21 mouse cellular contexts compared by ENCODE assay signal in genomic region chr15:6786212-6786611, GRCm38 (mm10).
"Had no signal": no experiment of that assay in that cellular context is flagged by ENCODE, and none has a peak within 500 bp of the region (broad histone marks: within the 10 kb centered on the region; RNA-seq: fewer than 3 reads in every experiment).

No protein-coding gene starts in this region.

- H3K9me3 ChIP-seq: heart, embryonic 10.5 days; heart, embryonic 12.5 days; hindbrain, embryonic 13.5 days; hindbrain, embryonic 15.5 days; limb, embryonic 13.5 days; limb, embryonic 15.5 days; liver, embryonic 12.5 days had no signal

- H3K27me3 ChIP-seq: heart, embryonic 12.5 days; hindbrain, embryonic 13.5 days; hindbrain, embryonic 15.5 days; limb, embryonic 13.5 days; limb, embryonic 15.5 days; liver, embryonic 12.5 days had no signal

- H3K4me2 ChIP-seq: heart, embryonic 12.5 days; hindbrain, embryonic 13.5 days; hindbrain, embryonic 15.5 days; limb, embryonic 13.5 days; limb, embryonic 15.5 days; liver, embryonic 12.5 days had no signal

- H3K9ac ChIP-seq: heart, embryonic 12.5 days; hindbrain, embryonic 13.5 days; hindbrain, embryonic 15.5 days; limb, embryonic 13.5 days; limb, embryonic 15.5 days; liver, embryonic 12.5 days; liver, embryonic 14.5 days had no signal

- H3K4me1 ChIP-seq: heart, embryonic 10.5 days; heart, embryonic 12.5 days; hindbrain, embryonic 13.5 days; hindbrain, embryonic 15.5 days; limb, embryonic 15.5 days; liver, embryonic 12.5 days had no signal

- ATAC-seq: hindbrain, postnatal 0 days; intestine, embryonic 16.5 days; liver, embryonic 12.5 days had no signal

- H3K4me3 ChIP-seq: heart, embryonic 10.5 days; heart, embryonic 12.5 days; hindbrain, embryonic 13.5 days; hindbrain, embryonic 15.5 days; layer of hippocampus, adult 2 months; left cerebral cortex, adult 2 months; limb, embryonic 13.5 days; limb, embryonic 15.5 days; liver, embryonic 12.5 days had no signal

- H3K27ac ChIP-seq: heart, embryonic 10.5 days; hindbrain, embryonic 13.5 days; hindbrain, embryonic 15.5 days; hindbrain, postnatal 0 days; layer of hippocampus, adult 2 months; left cerebral cortex, adult 2 months; limb, embryonic 13.5 days; limb, embryonic 15.5 days; liver, embryonic 12.5 days; liver, embryonic 14.5 days had no signal

- DNase-seq: gastrocnemius, postnatal 14 days; gastrocnemius, postnatal 36 days; heart, adult 18-20 months; heart, postnatal 10 days; kidney, adult 11 months; kidney, adult 8-10 months; kidney, postnatal 10 days; kidney, postnatal 25 days; kidney, postnatal 4 days had no signal
